Mouse (Mus musculus) heart, postnatal 36 days (tissue): ENCODE results near the gene Txnrd2. TPM values are rescaled to one million over a fixed set of nuclear protein-coding genes. Genes with fewer than 3 reads are reported as not detected.

Experiments
- DNase-seq, 2 experiments: peaks; one replicate each; pipeline ENCODE4 v3.0.0; 2021 to 2022
- intact Hi-C: fragments of 180-260 bp; cut with DNase I; formaldehyde crosslinking; loops from one replicate; pipeline ENCODE4 v1.15.1; 2025
- total RNA-seq, 2 experiments: library from RNA; stranded (reverse); gene quantifications; 2 replicates each; pipeline ENCODE4 v1.2.3; 2021

Gene Txnrd2
- total RNA-seq, 2 experiments from 2014 or later: 41.0 to 42.8 TPM

DNA sequence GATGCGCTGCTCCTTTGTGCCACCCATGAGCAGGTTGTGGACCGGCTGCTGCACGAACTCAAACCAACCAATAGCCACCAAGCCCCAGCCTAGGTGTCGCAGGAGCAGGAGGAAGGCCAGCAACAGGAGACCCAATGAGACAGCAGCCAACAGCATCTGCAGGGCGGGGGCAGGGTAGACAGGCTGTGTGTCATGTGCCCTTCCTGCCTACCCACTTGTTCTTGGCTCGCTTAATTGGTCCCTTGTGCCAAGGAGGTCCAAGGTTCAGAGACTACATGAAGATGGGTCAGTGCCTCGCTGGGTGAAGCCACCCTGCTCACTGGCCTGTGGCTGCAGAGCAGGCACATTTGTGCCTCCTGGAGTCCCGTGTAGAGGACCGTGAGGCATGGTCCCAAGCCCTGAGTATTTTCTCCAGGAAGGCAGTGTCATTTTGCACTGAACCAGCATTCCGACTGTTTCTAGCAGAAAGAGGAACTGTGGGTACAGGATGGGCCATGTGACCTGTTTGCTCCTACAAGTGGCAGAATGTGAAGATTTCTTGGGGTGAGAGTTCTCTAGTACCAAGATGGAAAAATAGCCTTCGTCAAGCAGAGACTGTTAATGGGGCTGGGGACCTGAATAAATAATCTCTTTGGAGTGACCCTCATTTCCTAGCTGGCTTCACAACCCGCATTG is 14.2 kb upstream of the Txnrd2 start:
- peak; percentile 59 to 74 for DNase-seq
- intact Hi-C loops: no loop called here

GRCm38 (mm10) chr16:18413032-18413816 is 13.0 kb upstream of the Txnrd2 start:
- no peak for DNase-seq
- intact Hi-C loops: no loop called here

DNA sequence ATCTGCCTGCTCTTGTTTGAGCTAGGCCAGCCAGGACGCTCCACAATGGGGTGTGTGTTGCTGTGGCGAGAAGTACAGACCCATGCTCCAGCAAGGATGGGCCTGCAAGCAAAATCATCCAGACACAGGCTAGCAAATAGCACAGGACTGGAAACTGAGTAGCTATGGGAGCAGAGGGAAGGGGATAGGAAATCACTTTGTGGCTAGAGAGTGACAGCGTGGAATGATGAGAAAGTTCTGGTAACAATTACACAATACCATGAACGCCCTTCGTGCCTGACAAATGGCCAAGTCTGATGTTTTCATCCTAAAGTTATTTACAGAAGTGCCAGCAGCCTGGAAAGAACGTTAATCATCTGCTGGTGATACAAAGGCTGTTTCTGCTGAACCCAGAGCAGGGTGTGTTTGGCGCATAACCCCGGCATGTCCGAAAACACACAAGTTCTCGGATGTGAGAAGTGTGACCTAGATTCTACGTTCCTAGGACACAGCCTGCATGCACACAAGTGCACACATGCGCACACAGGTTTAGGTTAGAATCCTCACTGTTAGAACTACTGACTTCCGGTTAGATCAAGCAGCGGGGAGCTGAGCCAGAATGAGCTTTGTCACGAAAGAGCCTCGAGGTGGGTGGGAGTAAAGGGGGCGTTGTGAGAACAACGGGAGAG is 10.0 kb upstream of the Txnrd2 start:
- intact Hi-C loops: no loop called here

DNA sequence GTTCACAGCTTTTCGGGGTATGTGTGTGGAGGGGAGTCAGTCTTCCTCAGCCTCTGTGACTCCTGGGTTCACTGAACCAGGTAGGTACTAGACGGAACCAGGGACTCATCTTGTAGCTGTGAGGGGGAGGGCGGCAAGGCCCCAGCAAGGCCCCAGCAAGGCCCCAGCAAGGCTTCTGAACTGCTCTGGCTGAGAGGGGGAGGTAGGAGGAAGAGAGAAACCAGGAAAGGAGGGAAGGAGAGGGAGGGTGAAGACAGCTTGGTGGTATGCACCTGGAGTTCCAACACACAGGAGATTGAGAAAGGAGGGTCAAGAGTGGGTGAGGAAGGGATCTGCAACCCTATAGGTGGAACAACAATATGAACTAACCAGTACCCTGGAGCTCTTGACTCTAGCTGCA is 9.3 kb upstream of the Txnrd2 start:
- intact Hi-C loops: no loop called here

More for the DNA sequence above, 10.0 kb upstream of the Txnrd2 start:
- peak; percentile 54 to 79 for DNase-seq

GRCm38 (mm10) chr16:18417491-18417890 is 8.7 kb upstream of the Txnrd2 start:
- intact Hi-C loops: no loop called here
- no peak for DNase-seq

More for the DNA sequence above, 9.3 kb upstream of the Txnrd2 start:
- no peak for DNase-seq

- no peak for DNase-seq
- intact Hi-C loops: no loop called here
Measured at GRCm38 (mm10) chr16:18418756-18419602, 7.2 kb upstream of the Txnrd2 start.

DNA sequence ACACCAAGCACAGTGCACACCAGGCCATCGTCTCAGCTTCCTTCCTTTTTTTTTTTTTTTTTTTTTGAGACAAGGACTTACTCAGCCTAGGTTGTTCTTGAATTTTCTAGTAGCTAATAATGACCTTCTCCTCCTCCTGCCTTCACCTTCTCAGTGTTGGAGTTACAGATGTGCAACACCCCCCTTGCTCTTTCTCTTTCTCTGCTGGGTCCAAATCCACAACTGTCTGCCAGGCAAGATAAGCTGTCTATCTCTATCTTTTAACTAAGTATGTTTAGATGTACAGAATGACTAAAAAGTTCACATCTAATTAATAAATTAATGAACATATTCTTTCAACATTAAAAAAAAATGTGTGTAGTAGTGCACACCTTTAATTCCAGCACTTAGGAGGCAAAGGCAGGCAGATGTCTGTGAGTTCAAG is 6.6 kb upstream of the Txnrd2 start:
- intact Hi-C loops: no loop called here

GRCm38 (mm10) chr16:18420571-18420970 is 5.6 kb upstream of the Txnrd2 start:
- intact Hi-C loops: no loop called here
- no peak for DNase-seq

More for the DNA sequence above, 6.6 kb upstream of the Txnrd2 start:
- no peak for DNase-seq

DNA sequence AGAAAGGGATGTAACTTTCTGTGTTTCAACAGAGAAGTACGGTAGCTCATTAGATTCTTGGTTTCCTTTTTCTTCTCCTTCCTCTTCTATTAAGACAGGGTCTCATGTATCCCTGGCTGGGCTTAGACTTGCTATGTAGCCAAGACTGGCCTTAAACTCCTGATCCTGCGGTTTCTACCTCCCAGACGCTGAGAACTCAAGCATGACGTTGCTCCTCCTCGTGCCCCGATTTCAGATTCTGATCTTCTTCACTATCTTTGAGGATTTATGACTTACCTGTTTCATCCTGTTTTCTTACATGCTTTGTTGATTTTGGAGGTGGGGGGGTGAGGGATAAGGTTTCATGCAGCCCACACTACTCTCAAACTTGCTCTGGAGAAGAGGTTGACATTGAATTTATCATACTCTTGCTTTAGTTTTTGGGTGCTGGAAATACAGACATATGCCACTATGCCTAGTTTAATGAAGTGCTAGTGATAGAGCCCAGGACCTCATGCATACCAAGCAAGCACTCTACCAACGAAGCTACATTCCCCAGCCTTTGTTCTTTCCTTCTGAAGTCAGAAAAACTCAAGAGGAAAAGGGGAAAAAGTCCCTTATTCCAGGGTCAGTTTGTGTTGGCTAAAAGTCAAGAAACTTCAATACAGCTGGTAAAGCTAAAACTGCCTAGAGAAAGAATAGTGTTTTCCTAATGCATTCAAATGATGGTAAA is 2.8 kb upstream of the Txnrd2 start:
- intact Hi-C loops: no loop called here
- DNase-seq: no peak

GRCm38 (mm10) chr16:18423915-18424265 is 2.3 kb upstream of the Txnrd2 start:
- no peak for DNase-seq
- intact Hi-C loops: no loop called here

DNA sequence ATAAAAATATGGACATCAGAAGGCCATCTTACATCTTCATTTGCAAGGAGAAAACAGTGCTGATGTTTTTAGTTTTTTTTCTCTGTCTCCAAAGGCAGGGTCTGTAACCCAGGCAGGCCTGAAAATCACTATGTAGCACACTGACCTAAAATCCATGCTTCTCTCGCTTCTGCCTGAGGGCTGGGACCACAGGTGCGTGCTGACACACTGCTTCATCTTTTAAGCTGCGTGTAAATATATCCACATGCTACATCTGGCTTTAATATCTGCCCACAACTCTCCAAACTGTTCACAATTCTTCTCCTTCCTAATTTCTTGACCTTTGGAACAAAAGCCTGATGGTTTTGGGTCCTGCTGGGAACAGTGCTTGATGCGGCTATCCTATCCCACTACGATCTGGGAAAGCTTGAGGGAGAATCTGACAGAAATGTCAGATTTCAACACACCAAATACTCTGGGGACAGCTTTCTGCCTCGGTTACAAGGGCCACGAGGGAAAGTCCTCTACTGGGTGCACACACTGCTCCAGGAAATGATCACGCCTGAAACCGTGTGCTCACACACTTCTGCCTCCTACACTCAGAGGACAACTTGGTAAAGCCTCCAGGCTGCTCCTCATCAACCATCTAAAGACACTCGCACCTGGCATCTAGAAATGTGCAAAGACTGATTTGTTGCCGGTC is 1.7 kb upstream of the Txnrd2 start:
- intact Hi-C loops: loop anchor here (5.0 kb wide), 1 partner anchor 77 kb away; the partner anchor contains the start of genes Arvcf and Tango2

GRCm38 (mm10) chr16:18425475-18426214 is 539 bp upstream of the Txnrd2 start:
- intact Hi-C loops: loop anchor here (5.0 kb wide), 1 partner anchor 78 kb away; the partner anchor contains the start of genes Arvcf and Tango2
- no peak for DNase-seq

More for the DNA sequence above, 1.7 kb upstream of the Txnrd2 start:
- no peak for DNase-seq

DNA sequence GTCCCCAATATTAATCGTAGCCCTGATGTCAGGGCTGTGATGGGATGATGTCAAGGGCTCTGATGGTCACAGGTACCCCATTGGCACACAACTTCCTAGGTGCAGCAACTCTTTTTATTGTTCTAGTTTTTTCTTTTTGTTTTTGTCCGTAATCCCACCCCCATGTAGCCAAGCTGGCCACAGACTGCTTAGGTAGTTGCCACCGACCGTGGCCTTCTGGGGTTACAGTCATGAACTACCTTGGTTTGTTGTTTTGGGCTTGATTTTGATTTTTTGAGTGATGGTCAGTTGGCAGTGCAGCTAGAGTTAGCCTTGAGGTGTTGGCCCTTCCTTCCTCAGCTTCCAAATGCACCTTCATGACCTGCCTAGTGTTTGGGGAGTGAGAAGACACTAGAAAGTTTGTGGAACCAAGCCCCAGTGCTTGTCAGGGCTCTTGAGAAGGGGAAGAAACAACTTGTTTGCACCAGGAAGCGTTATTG is 657 bp downstream of the Txnrd2 start, which contains the start of gene Comt:
Comt (minus strand) TSS at position 51 of the 479 bp plus-strand sequence.
- intact Hi-C loops: loop anchor here (5.0 kb wide), 1 partner anchor 80 kb away; the partner anchor contains the start of genes Arvcf and Tango2

GRCm38 (mm10) chr16:18428011-18428515 is 1.9 kb downstream of the Txnrd2 start:
- intact Hi-C loops: loop anchor here (5.0 kb wide), 1 partner anchor 81 kb away; the partner anchor contains the start of genes Arvcf and Tango2

More for the DNA sequence above, 657 bp downstream of the Txnrd2 start, which contains the start of gene Comt:
- DNase-seq: no peak

DNA sequence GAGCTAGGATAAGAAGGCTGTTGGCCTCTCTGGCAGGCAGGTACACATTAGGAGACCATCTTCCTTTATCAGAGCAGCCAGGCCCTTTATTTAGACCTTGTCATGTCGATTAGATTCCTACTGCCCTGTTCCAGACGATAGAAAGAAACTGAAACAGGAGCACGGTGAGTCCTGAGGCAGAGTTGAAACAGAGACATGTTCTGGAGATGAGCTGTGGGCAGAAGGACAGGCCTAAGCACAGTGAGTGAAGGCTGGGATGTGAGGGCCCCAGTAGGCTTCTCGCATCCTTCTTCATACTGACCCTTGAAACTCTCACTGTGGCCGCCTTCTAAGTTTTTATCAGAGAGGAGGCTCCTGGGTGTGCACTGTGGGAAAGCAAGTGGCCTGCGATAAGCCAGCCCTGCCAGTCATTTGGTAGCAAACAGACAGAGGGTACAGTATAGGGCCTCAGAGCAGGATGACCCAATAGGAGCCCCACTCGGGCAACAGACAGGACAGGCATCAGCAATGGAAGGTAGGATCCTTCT is 2.4 kb downstream of the Txnrd2 start:
- no peak for DNase-seq
- intact Hi-C loops: loop anchor here (5.0 kb wide), 1 partner anchor 81 kb away; the partner anchor contains the start of genes Arvcf and Tango2

More at GRCm38 (mm10) chr16:18428011-18428515, 1.9 kb downstream of the Txnrd2 start:
- no peak for DNase-seq

DNA sequence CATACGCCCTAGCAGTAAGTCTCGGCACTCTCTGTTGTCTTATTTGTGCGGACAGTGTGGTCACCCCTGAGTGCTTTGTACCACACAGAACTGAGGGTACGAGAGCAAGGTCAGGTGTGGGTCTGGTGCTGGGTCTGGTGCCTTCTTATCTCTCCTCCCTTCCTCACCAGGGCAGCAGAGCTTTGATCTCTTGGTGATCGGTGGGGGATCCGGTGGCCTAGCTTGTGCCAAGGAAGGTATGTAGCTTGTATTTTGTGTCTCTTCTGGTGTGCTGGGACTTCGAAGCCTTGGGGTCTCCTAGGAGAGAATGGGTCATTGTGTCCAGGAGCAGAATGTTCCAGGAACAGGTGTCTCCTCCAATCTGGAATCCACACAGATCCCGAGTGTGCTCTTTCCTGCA is 3.5 kb downstream of the Txnrd2 start:
- DNase-seq: no peak
- intact Hi-C loops: loop anchor here (5.0 kb wide), 1 partner anchor 82 kb away; the partner anchor contains the start of genes Arvcf and Tango2

GRCm38 (mm10) chr16:18430641-18431212 is 4.5 kb downstream of the Txnrd2 start:
- intact Hi-C loops: no loop called here
- no peak for DNase-seq
